Mouse (Mus musculus): ENCODE results near the gene Parp8.
A peak's percentile ranks its signal among the peaks of the same experiment; 100 is the strongest.

Parp8 gene

DNA sequence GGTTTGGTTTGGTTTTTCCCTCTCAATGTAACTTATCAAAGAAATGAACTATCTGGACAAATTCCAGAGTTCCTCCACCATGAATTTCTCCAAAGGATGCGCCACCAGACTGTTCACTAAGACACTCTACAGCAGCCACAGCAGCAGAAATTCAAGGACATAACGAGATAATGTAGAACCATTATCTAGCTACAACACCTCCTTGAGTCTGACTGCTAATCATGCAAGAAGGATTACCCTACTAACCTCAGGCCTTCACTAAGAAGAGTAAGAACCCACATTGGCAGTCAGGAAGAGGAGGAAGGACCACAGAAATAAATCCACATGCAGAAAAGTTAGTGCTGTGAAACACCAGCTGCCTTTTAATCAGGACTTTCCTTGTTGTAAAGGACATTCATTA lies 11.8 kb downstream of the Parp8 start:
- DNase-seq: no peak

DNA sequence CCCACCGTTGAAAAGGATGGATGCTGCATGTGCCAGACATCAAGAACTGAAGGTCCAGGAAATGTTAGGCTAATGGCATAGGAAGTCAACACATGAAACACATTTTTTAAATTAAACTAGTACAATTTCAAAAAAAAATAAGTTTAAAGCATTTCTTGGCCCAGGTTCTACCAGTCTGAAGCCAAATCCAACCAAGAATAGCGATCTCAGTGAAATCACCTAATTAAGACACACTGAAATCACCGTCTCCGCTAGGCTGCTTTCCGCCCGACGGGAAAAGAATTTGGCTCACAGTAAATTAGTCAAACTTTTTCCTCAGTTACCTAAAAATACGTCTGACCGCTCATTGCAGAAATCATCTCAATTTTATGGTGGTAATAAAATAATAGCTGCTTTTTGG lies 13.3 kb downstream of the Parp8 start:
- no peak for DNase-seq

DNA sequence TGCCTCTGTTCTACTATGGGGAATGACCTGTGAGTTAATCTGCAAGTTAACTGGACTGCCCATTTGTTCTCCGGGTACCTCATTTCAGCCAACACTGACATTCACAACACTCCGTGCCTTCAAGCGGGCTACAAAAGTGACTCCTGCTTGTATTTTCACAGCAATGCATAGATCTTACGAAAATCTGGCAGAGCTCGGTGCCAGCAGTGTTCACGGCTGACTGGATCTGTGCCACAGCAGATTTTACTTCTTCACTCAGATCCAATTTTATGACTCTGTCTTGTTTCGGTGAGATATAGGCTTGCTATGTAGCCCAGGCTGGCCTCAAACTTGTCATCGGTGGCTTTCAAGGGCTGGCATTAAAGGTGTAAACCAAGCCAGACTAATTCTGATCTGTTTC lies 15.2 kb downstream of the Parp8 start:
- peak; percentile 65 for DNase-seq

DNA sequence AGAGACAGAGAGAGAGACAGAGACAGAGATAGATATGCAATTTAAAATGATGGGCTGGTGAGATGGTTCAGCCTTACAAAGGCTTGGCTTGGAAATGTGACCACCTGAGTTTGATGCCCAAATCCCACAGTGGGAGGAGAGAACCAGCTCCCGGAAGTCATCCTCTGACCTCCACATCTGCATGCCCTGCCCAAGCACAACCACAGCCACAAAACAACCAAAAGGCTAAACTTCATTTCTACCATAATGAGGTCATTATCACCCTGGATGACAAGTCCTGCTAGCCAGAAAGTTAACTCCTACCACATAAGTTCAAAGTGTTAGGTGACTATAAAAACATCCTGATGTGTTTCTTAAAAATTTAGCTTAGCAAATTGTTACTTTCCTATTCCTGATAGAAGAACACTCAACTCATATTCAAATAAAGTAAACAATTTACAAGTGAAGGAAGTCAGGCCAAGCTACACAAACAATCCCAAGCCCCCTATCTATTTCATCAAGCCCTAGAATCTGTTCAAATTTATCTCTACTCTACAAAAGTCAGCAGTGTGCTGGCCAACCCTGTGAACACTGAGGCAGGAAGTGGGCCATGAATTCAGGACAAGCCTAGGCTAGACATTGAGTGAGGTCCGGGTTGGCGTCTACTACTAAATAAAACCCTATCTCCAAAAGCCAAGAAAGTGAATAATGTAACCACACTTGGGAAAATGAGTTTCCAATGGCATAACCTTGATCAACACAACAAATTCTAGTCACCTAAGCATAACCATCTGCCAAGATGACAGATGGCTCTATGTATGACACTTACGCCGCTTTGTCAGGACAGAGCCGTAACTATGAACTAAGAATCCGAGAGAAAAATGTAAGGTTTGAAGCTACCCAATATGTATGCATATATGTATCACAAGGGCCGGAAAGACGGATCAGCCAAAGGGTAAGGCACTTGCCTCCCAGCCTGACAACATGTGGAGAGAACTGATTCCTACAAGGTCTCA lies 17.0 kb downstream of the Parp8 start:
- peak; percentile 34 for DNase-seq

DNA sequence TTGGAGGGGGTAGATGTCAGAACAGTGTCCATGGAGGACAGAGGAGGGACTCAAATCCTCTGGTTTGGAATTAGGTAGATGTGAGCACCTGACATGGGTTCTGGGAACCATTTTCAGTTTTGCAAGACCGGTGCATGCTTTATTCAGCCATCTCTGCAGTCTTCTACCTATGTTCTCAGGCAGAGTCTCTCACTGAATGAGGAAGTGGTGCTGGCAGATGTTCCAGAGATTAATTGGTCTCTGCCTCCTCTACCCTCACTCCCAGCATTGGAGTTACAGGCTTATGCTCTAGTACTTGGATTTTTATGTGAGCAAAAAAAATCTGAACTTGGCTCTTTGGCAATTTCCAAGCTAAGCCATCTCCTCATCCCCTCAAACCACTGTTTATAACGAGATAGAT lies 17.8 kb downstream of the Parp8 start:
- no peak for DNase-seq

DNA sequence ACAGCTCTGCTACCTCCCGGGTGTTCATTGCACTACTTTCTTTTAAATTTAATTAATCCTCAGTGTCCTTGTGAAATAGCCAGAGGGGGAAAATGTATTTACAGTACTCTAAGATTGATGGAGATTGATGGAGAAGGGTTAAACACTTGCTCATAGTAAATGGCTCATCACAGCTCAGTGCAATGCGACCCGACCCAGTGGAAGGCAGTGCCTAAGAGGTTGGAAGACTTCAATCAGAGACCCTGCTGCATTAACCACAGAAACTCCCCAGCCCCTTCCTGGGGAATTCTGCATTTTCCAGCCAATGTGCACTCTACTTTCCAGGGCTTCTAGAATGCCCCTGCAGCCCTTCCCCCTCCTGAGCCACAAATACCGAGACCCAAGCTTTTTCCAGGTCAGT lies 18.7 kb downstream of the Parp8 start:
- no peak for DNase-seq

DNA sequence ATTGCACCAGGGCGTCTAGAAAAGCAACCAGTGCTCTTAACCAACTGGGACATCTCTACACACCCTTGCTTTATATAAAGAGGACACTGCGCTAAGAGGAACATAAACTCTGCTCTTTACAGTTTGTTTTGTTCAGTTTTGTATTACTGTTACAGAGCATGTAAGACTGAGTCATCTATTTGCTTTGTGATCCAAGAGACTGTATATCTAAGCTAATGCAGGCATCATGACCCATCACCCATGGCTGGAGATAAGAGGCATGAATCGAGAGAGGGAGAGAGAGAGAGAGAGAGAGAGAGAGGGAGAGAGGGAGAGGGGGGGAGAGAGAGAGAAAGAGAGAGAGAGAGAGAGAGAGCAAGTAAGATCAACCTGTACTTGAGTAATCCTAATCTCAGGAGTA lies 24.8 kb downstream of the Parp8 start:
- no peak for DNase-seq

DNA sequence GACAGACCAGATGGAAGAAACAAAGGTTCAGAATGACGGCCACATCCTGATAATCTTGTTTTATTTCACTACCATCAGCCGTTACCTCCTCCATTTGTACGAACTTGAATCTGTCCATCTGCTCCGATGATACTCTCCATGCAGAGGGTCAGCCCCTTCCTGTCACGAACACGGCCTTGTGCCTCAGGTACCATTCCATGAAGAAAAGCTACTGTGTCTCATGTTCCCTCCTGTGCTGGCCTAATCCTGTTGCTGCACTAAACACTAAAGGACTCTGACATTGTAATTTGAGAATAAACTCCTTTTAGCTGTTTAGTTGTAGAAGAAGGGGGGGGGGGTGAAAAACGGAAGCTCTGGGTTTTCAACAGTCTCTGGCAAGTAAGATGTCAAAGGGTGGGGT lies 33.8 kb downstream of the Parp8 start:
- DNase-seq: no peak

DNA sequence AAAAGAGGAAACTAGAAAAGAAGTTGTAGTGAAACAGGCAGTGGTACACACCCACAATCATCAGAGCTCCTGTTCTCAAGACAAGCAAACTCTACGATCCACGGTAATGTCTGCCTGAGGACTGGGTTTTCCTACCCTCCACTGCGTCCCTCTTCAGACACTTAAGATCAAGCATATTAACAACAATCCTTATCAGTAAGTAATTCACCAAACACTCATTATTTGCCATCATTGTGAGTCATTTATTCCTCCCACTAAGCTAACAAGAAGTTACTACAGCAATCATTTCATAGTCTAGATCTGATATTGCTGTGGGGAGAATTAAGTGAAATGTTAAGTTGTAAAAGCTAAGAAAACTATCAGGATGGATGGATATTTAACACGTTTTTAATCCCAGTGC lies 35.0 kb downstream of the Parp8 start:
- no peak for DNase-seq

DNA sequence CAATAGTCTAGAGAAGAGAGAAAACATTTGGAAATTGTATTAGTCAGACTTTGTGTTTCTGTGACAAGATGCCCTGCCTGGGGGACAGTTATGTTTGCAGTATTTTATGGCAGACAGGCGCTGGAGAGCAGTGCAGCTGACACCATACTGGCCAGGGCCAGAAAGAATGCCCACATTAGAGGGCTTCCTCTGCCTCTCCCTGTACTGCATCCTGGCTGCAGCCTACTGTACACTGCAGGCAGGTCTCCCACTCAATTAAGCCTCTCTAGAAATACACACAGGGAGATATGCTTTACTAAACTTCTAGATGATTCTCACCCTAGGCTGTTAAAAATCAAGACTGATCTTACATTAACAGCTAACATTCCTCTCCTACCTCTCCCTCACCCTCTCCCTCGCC lies 36.6 kb downstream of the Parp8 start:
- no peak for DNase-seq

DNA sequence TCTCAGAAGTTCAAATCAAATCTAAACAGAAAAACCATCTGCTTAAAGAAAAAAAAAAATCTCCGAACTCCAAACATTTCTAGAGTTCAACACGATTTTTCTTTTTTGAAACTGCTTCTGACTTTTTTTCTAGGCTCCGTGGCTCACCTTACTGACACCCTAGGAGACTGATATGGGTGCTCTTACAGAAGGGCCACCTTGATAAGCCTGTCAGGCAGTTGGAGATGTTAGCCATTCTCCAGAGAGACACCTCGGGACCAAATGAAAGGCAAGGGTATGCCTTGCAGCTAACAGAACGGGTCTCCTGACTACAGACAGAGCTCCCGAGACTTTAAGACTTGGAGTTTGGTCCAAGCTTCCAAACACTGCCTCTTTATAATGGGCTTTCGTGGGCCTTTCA lies 37.1 kb downstream of the Parp8 start:
- no peak for DNase-seq

DNA sequence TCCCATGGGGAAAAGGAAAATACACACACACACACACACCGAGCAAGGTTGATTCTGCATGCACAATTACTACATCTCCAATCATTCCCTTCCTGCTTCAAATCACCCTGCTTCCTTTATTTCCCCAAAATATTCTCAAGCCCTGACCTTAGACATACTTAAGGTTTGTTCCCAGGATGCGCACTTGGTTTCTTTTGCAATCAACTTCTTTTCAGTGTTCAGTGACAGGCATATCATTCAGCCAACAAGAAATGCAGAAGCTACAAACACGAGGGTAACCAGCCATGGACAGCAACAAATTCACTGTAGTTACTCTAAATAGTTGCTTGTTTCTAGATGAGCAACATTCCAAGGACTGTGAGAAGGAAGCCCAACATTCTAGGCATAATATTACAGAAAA lies 38.1 kb downstream of the Parp8 start:
- DNase-seq: no peak

DNA sequence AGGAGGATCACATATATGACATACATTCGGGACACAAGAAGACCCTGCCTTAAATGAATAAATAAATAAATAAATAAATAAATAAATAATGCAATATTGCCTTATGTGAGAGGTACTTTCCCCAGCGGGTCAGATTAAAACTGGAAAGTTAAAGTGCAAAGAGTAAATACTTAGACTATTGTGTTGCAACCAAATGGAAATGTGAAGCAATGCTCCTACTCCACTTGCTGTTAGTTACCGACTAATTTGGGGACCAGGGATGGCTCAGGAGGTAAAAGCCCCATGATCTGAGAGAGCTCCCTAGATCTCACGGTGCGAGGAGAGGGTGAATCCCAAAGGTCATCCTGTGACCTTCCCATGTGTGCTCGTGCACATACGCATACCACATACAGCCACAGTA lies 38.7 kb downstream of the Parp8 start:
- DNase-seq: no peak

DNA sequence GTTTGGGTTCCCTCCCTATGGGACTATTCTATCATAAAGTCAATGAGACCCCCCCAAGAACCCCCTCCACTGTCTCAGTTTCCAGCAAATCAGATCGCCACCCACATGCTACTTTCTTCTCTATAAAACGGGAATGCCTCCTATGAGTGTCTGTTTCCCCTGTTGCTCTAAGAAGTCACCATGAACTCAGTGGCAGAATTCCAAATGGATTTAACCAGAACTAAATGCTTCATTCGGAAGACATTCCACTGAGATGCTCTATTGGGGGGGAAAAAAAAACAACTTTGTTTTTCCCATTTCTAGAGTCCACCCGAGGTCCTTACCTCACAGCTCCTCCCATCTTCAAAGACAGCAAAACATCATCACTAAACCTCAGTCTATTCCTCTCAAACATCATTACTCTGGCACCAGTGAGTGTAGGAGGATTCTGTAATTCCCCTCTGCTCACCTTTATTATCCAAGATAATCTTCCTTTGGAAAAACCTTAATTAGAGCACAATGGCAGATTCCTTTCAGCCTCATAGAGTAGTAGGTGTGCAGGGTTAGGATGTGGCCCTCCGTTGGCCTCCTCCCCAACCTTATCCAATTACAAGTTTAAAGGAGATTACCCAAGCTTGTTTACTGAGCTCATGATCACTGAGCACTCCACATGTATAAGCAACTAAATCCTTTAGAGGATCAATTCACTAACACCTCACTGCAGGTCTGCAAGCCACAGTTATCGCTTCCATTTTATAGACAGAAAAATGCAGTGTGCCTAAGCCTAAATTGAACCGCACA lies 51.1 kb downstream of the Parp8 start:
- DNase-seq: no peak

DNA sequence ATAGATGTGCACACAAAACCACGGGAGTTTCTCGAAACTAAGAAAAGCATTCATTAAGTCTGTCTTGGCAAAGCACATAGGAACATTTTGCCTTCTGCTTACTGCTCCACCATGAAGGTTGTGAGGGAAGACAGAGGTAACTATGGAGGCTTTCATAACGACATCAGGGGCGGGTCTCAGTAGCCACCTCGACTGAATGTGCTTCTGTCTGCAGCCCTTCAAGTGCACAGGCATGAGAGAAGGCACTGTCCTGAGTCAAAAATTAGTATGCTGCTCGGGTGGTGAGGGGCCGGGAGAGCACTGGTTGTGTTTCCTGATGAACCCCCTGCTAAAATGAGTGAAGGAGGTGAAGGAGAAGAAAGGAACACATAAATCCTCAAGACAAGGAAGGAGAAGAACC lies 51.8 kb downstream of the Parp8 start:
- no peak for DNase-seq

DNA sequence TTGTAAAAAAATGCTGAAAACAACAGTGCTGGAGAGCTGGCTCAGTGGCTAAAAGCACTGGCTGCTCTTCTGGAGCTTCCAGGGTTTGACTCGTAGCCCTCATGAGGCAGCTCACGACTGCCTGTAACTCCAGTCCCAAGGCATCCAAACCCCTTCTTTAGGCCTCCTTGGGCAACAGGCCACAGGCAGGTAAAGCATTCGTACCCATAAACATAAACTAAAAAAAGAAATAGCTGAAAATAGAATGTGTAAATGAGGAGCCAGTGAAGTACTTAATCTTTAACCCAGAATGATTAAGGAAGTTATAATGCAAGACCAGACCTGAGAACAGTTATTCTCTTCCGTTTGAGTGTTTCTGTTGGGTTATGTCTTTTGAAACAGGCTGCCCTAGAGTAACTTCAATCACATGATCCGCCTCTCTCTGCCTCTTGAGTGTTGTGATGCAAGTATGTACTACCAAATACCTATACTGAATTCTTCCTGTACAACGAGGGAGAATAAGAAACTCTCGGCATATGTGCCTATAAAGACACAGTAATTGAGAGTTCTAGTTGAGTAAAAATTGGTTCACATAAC lies 53.2 kb downstream of the Parp8 start:
- no peak for DNase-seq

DNA sequence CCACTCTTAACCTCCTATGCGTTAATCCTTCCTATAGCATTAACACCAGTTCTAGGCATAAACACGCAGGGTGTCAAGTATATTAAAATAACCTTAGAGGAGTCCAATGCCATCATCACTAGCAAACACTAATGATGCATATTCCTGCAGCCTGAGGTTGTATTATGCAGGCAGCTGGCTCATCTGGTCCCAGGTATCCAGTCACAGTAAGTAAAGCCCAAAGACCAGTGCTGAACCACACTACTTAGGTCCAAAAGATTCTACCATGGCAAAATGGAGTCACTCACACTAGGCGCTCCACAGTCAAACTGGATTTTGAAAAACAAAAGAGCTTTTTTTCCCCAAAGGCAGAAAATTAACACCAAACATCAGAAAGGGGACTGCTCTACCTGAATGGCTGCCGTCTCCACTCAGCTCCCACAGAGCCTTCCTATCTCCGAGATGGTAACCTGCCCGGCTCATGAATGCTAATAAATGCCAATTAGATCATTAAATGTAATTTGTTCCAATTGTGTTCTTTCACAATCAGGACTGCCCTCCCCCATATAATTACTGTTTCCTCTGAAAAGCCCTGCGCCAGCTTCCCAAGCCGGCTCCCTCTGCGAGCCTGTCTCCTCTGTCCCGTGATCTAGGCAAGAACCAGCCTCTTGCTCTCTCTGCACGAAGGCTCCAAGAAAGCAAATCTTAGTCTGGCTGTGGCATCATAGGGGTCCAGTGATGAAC lies 54.5 kb downstream of the Parp8 start:
- no peak for DNase-seq

DNA sequence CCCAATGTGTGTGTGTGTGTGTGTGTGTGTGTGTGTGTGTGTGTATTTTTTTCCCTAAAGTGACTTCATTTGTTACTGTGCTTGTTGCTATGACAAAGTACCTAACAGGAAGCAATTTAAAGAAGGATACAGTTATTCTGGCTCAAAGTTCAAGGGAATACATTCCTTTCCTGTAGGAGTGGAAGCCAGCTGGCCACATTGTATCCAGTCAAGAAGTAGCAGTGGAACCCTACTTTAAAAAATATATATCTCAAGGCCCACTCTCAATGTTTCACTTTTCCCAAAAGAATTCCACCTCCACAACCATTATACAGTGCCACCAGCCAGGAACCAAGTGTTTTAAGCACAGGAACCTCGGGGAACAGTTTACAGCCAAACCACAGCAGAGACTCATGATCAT lies 55.7 kb downstream of the Parp8 start:
- DNase-seq: no peak

DNA sequence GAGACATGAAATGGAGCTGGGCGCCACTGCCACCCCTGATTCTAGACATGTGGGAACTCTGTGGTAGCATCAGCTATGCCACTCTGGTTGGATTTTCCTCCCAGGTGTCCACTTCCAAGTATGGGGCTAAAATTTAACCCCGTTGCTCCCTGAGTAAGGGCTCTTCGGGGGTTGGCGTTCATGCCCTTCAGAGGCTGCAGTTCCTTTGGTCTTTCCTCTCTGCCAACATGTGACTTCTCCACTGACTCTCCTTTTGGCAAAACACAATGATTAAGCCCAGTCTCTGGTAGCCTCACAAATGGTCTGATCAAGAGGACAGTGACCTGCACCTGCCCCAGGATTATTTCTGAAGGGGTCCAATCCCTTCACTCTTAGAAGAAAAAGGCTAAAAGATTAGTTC lies 56.4 kb downstream of the Parp8 start:
- DNase-seq: no peak

DNA sequence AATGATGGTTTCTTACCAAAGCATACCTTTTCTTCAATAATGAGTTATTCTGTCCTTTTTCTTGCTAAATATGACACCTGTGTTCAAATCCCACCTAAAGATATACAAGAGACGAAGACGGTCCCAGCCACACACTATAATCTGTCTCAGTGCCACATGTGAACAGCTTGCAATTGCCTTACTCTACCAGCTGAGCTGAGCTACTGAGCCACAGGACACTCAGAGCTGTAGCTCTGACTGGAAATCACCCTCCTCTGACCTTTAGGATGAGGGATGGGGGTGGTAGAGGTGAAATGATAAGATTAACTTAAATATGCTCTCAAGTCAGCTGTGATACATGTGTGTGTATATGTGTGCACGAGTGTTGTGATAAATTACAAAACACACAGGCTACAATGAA lies 57.9 kb downstream of the Parp8 start:
- no peak for DNase-seq

DNA sequence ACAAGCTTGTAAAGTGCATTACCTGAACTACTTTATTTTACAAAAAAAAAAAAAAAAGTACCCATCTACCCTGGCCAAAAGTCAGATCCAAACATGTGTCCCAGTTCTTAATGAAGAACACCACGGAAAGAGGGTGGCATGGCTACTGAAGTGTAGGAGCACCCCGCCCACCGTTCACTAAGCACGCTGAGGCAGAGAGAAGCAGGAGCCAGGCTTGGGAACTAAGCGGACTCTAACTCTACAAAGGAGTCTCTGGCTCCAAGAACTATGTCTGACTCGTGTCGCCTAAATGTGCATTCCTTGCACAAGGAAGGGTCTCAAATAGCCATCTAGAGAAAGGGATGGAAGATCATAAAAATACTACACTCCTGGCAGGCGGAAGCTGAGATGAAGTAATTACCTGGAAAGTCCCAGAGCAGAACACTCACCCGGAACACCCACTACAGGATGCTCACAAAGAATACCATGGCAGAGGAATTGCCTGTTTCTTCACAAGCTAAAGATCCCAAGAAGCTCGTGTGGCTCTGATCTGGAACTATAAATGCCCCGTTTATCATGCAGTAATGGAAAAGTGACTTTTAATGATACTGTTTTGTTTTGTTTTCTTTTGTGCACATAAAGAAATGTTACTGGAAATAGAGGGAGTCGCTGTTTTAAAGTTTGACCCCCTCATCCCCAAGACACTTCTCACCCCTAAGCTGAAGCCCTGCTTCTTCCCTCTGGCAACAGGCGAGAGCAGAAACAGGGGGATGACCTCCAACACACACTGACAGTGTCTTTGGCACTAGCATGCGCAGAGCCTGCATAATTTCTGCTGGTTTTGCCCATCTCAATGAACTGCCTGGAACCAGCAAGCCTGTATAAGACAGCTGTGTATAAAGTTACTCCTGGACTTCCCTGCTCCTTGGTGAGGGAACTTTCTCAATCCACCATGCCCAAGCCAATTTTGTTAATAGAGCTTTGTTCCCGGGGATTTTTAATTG lies 62.6 kb downstream of the Parp8 start:
- DNase-seq: no peak
